Mouse (Mus musculus): ENCODE data around the gene Megf11.

The Megf11 gene

DNA sequence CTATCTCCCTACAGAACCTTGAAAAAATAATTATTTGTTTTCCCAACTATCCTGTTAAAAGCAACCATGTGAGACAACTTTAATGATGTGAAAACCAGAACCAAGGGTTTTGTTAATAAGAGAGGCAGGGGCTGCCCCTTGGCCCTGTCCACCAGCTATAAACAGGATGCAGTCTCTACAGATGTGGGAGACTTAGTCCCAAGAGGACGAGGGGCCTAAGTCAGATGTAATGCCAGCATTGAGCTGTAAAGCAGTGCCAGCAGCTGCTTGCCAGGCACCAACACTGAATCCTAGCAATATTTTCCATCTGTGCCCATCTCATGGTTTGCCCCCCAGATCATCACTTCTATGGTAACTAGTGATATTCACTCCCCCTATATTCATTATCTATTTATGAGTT is 357.0 kb downstream of the Megf11 start:
- peak; percentile 57 for DNase-seq (ENCODE audit: low read depth, low spot score)

DNA sequence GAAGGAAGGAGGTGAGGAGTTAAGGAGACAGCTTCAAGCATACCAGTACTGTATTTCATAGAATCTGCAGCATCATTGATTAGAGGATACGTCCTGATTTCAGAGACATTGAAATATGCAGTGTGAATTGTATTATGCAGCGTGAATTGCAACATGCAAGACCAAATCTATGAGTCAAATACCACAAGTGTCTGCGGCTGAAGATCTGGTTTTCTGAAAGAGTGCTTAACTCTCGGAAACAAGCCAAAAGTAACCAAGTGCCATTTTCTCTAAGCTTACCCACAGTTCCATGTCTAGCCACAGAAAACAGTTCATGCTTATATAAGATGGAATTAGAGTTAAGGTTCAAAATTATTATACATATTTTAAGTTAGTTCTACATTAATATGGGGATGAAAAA is 362.3 kb downstream of the Megf11 start:
- DNase-seq (ENCODE audit: low read depth, low spot score): no peak

DNA sequence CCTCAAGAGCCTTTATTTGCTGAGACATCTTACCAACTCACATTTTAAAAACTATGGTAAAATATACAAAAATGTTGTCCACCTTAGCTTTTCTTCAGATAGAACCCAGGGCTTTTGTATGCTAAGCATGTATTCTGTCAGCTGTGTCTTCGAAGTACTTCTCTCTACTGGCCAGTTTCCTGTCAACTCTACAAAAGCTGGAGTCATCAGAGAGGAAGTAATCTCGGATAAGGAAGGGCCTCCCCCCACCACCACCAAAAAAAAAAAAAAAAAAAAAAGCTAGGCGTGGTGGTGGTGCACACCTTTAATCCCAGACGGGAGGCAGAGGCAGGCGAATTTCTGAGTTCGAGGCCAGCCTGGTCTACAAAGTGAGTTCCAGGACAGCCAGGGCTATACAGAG is 363.9 kb downstream of the Megf11 start:
- DNase-seq (ENCODE audit: low read depth, low spot score): no peak

DNA sequence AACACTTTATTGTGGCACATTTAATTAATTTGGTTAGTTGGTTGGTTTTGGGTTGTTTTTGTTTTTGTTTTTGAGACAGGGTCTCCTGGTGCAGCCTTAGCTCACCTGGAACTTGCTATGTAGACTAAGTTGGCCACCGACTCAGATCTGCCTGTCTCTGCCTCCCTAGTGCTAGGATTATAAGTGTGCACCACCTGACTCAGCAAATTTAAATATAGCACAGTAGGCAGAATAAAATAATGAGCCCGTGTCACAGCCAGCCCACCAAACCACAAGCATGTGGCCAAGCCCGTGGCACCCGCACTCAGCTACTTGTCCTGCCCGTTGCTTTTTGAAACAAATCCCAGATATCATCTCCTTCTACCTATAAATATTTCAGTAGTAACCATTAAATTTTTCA is 367.1 kb downstream of the Megf11 start:
- no peak for DNase-seq (ENCODE audit: low read depth, low spot score)

DNA sequence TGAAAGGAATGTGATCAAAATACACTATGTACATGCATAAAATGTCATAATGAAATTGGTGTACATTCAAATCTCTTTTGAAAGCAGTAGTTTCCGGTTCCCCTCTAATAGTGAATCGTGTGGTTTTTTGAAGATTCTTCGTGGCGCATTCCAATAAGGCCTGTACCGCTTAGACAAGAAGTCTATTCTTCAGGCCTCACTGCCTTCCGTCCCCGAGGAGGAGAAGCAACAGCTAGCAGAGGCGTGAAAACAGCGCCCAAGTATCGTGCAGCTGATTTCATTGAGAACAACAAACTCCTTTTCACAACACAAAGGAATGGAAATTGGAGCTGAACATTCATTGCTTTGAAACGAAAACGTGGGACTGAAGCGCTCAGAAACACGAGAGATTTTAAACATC is 372.6 kb downstream of the Megf11 start:
- DNase-seq (ENCODE audit: low read depth, low spot score): no peak

All from A20 (cell line).